Mouse (Mus musculus): ENCODE data around the gene Tpk1. TPM values are rescaled to one million over a fixed set of nuclear protein-coding genes. Genes with fewer than 3 reads are reported as not detected.
"Not testable (repeated sequence)": the region's sequence is repeated elsewhere in the genome, so short reads cannot be mapped to it uniquely, and the experiment has no call there.

Gene Tpk1
- polyA plus RNA-seq, 1 experiment: 2.4 TPM

DNA sequence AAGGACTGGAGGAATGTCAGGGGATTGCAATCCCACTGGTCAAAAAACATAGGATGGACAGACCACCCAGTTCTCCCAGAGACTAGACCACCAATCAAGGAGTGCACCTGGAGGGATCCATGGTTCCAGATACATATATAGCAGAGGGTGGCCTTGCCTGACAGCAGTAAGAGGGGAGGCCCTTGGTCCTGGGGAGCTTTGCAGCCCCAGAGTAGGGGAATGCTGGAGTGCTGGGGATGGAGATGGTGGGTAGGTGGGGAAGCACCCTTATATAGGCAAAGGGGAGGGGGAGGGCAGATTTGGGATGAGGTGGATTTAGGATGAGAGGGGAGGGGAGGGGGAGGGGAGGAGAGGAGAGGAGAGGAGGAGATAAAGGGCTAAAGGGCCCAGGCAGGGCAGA, 134.1 kb downstream of the Tpk1 start:
- Histone ChIP-seq H3K4me1 (ENCODE audit: control insufficient read depth, insufficient read depth, low read length) (no peaks in the 10 kb centered on the region), H3K27ac (ENCODE audit: control insufficient read depth, insufficient read depth, low read depth, low read length, poor library complexity) (no peak overlapping the region), H3K4me3 (replicated peaks; ENCODE audit: control insufficient read depth, low read depth, low read length) (no peak overlapping the region)
- TF ChIP-seq CTCF (IDR thresholded peaks at IDR 0.05; ENCODE audit: control insufficient read depth, insufficient read depth, low read length) (no peak), POLR2A (IDR thresholded peaks at IDR 0.05; ENCODE audit: borderline replicate concordance, control insufficient read depth, low read depth, low read length) (no peak)

- Histone ChIP-seq H3K4me3 (replicated peaks; ENCODE audit: control insufficient read depth, low read depth, low read length) (no peak overlapping the region), H3K27ac (ENCODE audit: control insufficient read depth, insufficient read depth, low read depth, low read length, poor library complexity) (no peak overlapping the region), H3K4me1 (ENCODE audit: control insufficient read depth, insufficient read depth, low read length) (no peaks in the 10 kb centered on the region)
- TF ChIP-seq POLR2A (IDR thresholded peaks at IDR 0.05; ENCODE audit: borderline replicate concordance, control insufficient read depth, low read depth, low read length): no peak
- no peak for TF ChIP-seq CTCF (IDR thresholded peaks at IDR 0.05; ENCODE audit: control insufficient read depth, insufficient read depth, low read length)
- 69% methylated on average over 3 of the region's 3 CpGs for WGBS
These were observed 137.1 kb downstream of the Tpk1 start for GRCm38 (mm10) chr6:43528996-43529395.

DNA sequence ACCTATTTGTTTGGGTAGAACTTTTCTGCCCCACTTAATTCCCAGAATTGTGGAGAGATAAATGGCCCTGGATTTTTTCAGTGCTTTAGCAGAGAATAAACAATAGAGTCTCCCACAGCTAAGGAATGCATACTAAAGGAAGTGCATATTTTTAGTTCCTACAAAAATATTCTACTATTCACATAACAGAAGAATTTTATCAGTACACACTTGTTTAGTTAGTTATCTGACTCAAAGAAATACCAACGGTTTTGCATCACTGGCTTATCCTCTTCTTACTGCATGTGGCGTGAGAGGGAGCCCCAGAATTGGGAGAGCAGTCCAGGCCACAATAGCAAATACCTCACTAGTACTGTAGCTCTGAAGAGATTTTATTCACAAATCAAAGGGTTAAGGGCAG, 141.1 kb downstream of the Tpk1 start:
- H3K4me1 ChIP-seq (ENCODE audit: control insufficient read depth, insufficient read depth, low read length): no peaks in the 10 kb centered on the region; the same call in 1 of the 2 replicates
- H3K27ac ChIP-seq (ENCODE audit: control insufficient read depth, insufficient read depth, low read depth, low read length, poor library complexity): no peak overlapping the region
- H3K4me3 ChIP-seq (replicated peaks; ENCODE audit: control insufficient read depth, low read depth, low read length): no peak overlapping the region
- TF ChIP-seq POLR2A (IDR thresholded peaks at IDR 0.05; ENCODE audit: borderline replicate concordance, control insufficient read depth, low read depth, low read length) (no peak), CTCF (IDR thresholded peaks at IDR 0.05; ENCODE audit: control insufficient read depth, insufficient read depth, low read length) (no peak)
- 62% methylated on average over 2 of the region's 2 CpGs for WGBS

DNA sequence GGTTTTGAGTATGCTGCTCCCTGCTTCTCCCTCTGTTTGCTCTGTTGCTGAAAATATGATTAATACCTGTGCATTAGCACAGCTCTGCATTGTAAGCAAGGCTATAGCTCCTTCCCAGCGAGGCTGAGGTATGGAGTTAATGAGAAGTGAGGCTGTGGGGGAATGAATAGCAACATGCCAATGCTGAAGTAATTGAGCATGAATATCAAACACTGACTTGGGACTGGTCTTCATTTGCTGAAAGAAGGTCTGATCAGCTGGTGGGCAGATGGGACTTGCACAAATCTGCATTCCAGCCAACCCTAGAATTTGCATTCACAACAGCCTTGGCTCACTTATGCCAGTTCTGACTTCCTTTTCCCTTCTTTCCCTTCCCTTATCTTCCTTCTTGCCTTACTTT, 144.0 kb downstream of the Tpk1 start:
- H3K27ac ChIP-seq (ENCODE audit: control insufficient read depth, insufficient read depth, low read depth, low read length, poor library complexity): no peak overlapping the region
- H3K4me3 ChIP-seq (replicated peaks; ENCODE audit: control insufficient read depth, low read depth, low read length): no peak overlapping the region
- H3K4me1 ChIP-seq (ENCODE audit: control insufficient read depth, insufficient read depth, low read length): no peaks in the 10 kb centered on the region; the same call in 1 of the 2 replicates
- no peak for TF ChIP-seq POLR2A (IDR thresholded peaks at IDR 0.05; ENCODE audit: borderline replicate concordance, control insufficient read depth, low read depth, low read length)
- TF ChIP-seq CTCF (IDR thresholded peaks at IDR 0.05; ENCODE audit: control insufficient read depth, insufficient read depth, low read length): no peak
- WGBS: 68% methylated on average over 1 of the region's 1 CpGs

GRCm38 (mm10) chr6:43520218-43520617, 145.9 kb downstream of the Tpk1 start:
- Histone ChIP-seq H3K4me3 (replicated peaks; ENCODE audit: control insufficient read depth, low read depth, low read length) (no peak overlapping the region), H3K4me1 (ENCODE audit: control insufficient read depth, insufficient read depth, low read length) (no peaks in the 10 kb centered on the region; the same call in 1 of the 2 replicates), H3K27ac (ENCODE audit: control insufficient read depth, insufficient read depth, low read depth, low read length, poor library complexity) (no peak overlapping the region)
- no peak for TF ChIP-seq POLR2A (IDR thresholded peaks at IDR 0.05; ENCODE audit: borderline replicate concordance, control insufficient read depth, low read depth, low read length)
- TF ChIP-seq CTCF (IDR thresholded peaks at IDR 0.05; ENCODE audit: control insufficient read depth, insufficient read depth, low read length): no peak
- 83% methylated on average over 2 of the region's 2 CpGs for WGBS

- TF ChIP-seq CTCF (IDR thresholded peaks at IDR 0.05; ENCODE audit: control insufficient read depth, insufficient read depth, low read length) (no peak), POLR2A (IDR thresholded peaks at IDR 0.05; ENCODE audit: borderline replicate concordance, control insufficient read depth, low read depth, low read length) (no peak)
- H3K4me1 ChIP-seq (ENCODE audit: control insufficient read depth, insufficient read depth, low read length): no peaks in the 10 kb centered on the region; the same call in 1 of the 2 replicates
- H3K4me3 ChIP-seq (replicated peaks; ENCODE audit: control insufficient read depth, low read depth, low read length): no peak overlapping the region
These were observed 147.7 kb downstream of the Tpk1 start for GRCm38 (mm10) chr6:43518378-43518777.

GRCm38 (mm10) chr6:43517316-43517655, 148.8 kb downstream of the Tpk1 start:
- TF ChIP-seq CTCF (IDR thresholded peaks at IDR 0.05; ENCODE audit: control insufficient read depth, insufficient read depth, low read length) (no peak), POLR2A (IDR thresholded peaks at IDR 0.05; ENCODE audit: borderline replicate concordance, control insufficient read depth, low read depth, low read length) (no peak)
- Histone ChIP-seq H3K27ac (ENCODE audit: control insufficient read depth, insufficient read depth, low read depth, low read length, poor library complexity) (no peak overlapping the region), H3K4me1 (ENCODE audit: control insufficient read depth, insufficient read depth, low read length) (no peaks in the 10 kb centered on the region; the same call in 1 of the 2 replicates), H3K4me3 (replicated peaks; ENCODE audit: control insufficient read depth, low read depth, low read length) (no peak overlapping the region)
- 79% methylated on average over 2 of the region's 2 CpGs for WGBS

More at GRCm38 (mm10) chr6:43518378-43518777, 147.7 kb downstream of the Tpk1 start:
- H3K27ac ChIP-seq (ENCODE audit: control insufficient read depth, insufficient read depth, low read depth, low read length, poor library complexity): no peak overlapping the region

DNA sequence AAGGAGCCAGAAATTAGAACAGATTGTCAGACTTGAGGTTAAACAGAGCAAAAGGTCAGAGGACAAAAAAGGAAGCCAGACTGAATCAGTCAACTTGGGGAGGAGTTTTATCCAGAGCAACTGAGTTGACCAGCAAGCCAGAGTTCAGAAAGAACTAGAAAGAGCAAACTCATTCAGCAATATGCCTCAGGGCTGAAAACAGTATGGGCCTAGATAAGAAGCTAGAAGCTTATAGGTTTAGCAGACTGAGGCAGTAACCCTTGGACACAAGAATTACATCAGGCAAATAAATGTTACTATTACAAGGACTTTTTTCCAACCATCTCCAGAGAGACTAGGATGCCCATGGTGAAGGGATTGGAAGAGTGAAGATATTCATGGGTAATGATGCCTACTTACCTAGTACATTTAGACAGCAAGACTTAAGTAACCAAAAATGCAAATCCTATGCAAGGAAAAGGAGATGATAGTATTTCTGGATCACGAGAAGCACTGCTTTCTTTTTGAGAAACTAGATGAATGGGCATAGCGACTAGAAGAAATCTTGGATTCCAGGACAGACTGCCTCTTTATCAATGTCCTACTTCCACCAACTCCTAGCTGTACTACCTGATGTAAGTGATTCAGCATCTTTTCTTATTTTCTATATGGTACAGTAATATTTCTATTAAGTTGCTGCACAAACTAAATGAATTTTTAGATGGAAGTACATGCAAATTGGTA, 149.3 kb downstream of the Tpk1 start:
- TF ChIP-seq CTCF (IDR thresholded peaks at IDR 0.05; ENCODE audit: control insufficient read depth, insufficient read depth, low read length) (no peak), POLR2A (IDR thresholded peaks at IDR 0.05; ENCODE audit: borderline replicate concordance, control insufficient read depth, low read depth, low read length) (no peak)
- no peak overlapping the region for H3K27ac ChIP-seq (ENCODE audit: control insufficient read depth, insufficient read depth, low read depth, low read length, poor library complexity)
- H3K4me1 ChIP-seq (ENCODE audit: control insufficient read depth, insufficient read depth, low read length): no peaks in the 10 kb centered on the region; the same call in 1 of the 2 replicates
- WGBS: 77% methylated on average over 2 of the region's 2 CpGs
- H3K4me3 ChIP-seq (replicated peaks; ENCODE audit: control insufficient read depth, low read depth, low read length): no peak overlapping the region

DNA sequence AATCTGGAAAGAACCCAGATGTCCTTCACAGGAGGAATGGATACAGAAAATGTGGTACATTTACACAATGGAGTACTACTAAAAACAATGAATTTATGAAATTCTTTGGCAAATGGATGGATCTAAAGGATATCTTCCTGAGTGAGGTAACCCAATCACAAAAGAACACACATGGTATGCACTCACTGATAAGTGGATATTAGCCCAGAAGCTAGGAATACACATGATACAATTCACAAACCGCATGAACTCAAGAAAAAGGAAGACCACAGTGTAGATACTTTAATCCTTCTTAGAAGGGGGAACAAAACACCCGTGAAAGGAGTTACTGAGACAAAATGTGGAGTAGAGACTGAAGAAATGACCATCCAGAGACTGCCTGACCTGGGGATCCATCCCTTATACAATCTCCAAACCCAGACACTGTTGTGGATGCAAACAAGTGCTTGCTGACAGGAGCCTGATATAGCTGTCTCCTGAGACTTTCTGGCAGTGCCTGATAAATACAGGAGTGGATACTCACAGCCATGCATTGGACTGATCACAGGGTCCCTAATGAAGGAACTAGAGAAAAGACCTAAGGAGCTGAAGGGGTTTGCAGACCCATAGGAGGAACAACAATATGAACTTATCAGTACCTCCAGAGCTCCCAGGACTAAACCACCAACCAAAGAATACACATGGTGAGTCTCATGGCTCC, 159.2 kb downstream of the Tpk1 start:
- 59% methylated on average over 2 of the region's 2 CpGs for WGBS
- not testable (repeated sequence) for H3K27ac ChIP-seq (ENCODE audit: control insufficient read depth, insufficient read depth, low read depth, low read length, poor library complexity); H3K4me1 ChIP-seq (ENCODE audit: control insufficient read depth, insufficient read depth, low read length); H3K4me3 ChIP-seq (replicated peaks; ENCODE audit: control insufficient read depth, low read depth, low read length)
